Mouse (Mus musculus): ENCODE results near the gene 0610009B22Rik.

GRCm38 (mm10) chr11:51637971-51638414, 50.7 kb downstream of the 0610009B22Rik start:
- TF ChIP-seq CTCF (IDR thresholded peaks at IDR 0.05; ENCODE audit: insufficient read depth, low read depth, low read length): no peak
- no peak for TF ChIP-seq POLR2A (IDR thresholded peaks at IDR 0.05; ENCODE audit: insufficient read depth, low read depth, low read length)
